Mouse (Mus musculus) limb, embryonic 14.5 days (tissue): Measurements from ENCODE around the gene 4930452B06Rik. TPM values are rescaled to one million over a fixed set of nuclear protein-coding genes. Genes with fewer than 3 reads are reported as not detected.

Source experiments
- ATAC-seq: fragments of 200-750 bp; cut with Nextera tagmentation; 2 replicates; pipeline ENCODE4 v1.8.0; 2017; ENCODE audit warnings: low read depth, moderate number of reproducible peaks, moderate TSS enrichment; ENCODE audit not compliant: low FRiP score
- DNase-seq: peaks from one replicate; pipeline ENCODE4 v3.0.0-alpha.2; 2015; ENCODE audit warnings: low spot score
- H3K27ac ChIP-seq: fragments of 300-500 bp; sonication (generic); replicated peaks from 2 replicates; pipeline ENCODE4 v1.5.1; 2014; ENCODE audit warnings: low read depth, mild to moderate bottlenecking, low read length, moderate library complexity, mixed read lengths
- H3K27me3 ChIP-seq: fragments of 300-500 bp; sonication (generic); 2 replicates; pipeline ENCODE4 v1.6.1; 2014; ENCODE audit warnings: low read length, mixed read lengths; ENCODE audit not compliant: control insufficient read depth, insufficient read depth
- H3K36me3 ChIP-seq: fragments of 300-500 bp; sonication (generic); 2 replicates; pipeline ENCODE4 v1.6.1; 2014; ENCODE audit warnings: mild to moderate bottlenecking, low read length, moderate library complexity, mixed read lengths; ENCODE audit not compliant: control insufficient read depth, insufficient read depth
- H3K4me1 ChIP-seq: fragments of 300-500 bp; sonication (generic); 2 replicates; pipeline ENCODE4 v1.6.1; 2014; ENCODE audit warnings: antibody characterized with exemption, low read length, mixed read lengths; ENCODE audit not compliant: control insufficient read depth, insufficient read depth
- H3K4me2 ChIP-seq: fragments of 300-500 bp; sonication (generic); replicated peaks from 2 replicates; pipeline ENCODE4 v1.6.1; 2014; ENCODE audit warnings: low read depth, mild to moderate bottlenecking, low read length, moderate library complexity; ENCODE audit not compliant: severe bottlenecking
- H3K4me3 ChIP-seq: fragments of 300-500 bp; sonication (generic); replicated peaks from 2 replicates; pipeline ENCODE4 v1.5.1; 2014; ENCODE audit warnings: low read length
- H3K9ac ChIP-seq: fragments of 300-500 bp; sonication (generic); 2 replicates; pipeline ENCODE4 v1.6.1; 2014; ENCODE audit warnings: mild to moderate bottlenecking, low read depth, low read length, moderate library complexity; ENCODE audit not compliant: severe bottlenecking
- H3K9me3 ChIP-seq: fragments of 300-500 bp; sonication (generic); 2 replicates; pipeline ENCODE4 v1.6.1; 2016; ENCODE audit warnings: low read length; ENCODE audit not compliant: control insufficient read depth
- POLR2A ChIP-seq: fragments of 200-500 bp; IDR thresholded peaks from 2 replicates; pipeline ENCODE4 v1.8.0; 2012; ENCODE audit warnings: inconsistent platforms, mild to moderate bottlenecking, moderate library complexity, borderline replicate concordance; ENCODE audit not compliant: insufficient read depth, insufficient read length; ENCODE audit errors: extremely low read depth
- WGBS: fragments of 180-500 bp; shearing (Covaris S2); extraction: QIAGEN DNeasy Blood & Tissue Kit; methylation state at CpG from one replicate; pipeline ENCODE4 v1.1.7; 2014; 5-methylcytosine and 5-hydroxymethylcytosine counted together
- polyA plus RNA-seq, 2 experiments: library from polyadenylated mRNA; depleted of rRNA in 1 of 2; stranded (reverse) in 1 of 2; unstranded in 1 of 2; fragments of >200 nt; fragmentation: Nextera tagmentation in 1 of 2; extraction: Ambion mirVana in 1 of 2; gene quantifications; 2 replicates each; pipeline versions ENCODE4 v1.2.1 to v1.2.3; 2012 to 2014

4930452B06Rik gene
- polyA plus RNA-seq, 2 experiments: 2.7 to 5.0 TPM

DNA sequence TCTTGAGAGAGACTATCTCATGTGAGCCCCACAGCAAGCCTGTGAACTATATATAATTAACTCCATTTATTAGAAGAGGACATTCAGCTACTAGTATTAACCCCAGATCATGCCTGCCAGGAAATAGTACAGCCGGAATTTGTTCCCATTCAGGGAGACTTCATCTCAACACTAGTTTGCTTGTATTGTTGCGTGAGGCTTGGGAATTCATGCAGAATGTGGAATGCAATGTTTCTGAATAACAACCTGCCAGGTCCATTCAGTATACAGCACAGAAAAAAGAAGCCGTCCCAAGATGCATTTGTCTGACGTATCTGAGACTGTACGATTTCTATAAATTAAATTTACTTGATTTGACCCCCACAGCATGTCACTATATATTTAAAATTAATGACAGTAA is 190.2 kb downstream of the 4930452B06Rik start:
- Histone ChIP-seq H3K9me3 (0 out of 2 replicates have a peak, but pooled peaks cover 5% of the 10 kb centered on the region), H3K27ac (no peak overlapping the region), H3K36me3 (no peaks in the 10 kb centered on the region), H3K27me3 (no peaks in the 10 kb centered on the region), H3K4me1 (peaks cover 5% of the 10 kb centered on the region; the same call in 1 of the 2 replicates), H3K4me2 (no peak overlapping the region), H3K4me3 (no peak overlapping the region), H3K9ac (no peak overlapping the region)
- ATAC-seq: no peak
- 73% methylated on average over 5 of the region's 5 CpGs for WGBS
- TF ChIP-seq POLR2A: no peak
- no peak for DNase-seq

DNA sequence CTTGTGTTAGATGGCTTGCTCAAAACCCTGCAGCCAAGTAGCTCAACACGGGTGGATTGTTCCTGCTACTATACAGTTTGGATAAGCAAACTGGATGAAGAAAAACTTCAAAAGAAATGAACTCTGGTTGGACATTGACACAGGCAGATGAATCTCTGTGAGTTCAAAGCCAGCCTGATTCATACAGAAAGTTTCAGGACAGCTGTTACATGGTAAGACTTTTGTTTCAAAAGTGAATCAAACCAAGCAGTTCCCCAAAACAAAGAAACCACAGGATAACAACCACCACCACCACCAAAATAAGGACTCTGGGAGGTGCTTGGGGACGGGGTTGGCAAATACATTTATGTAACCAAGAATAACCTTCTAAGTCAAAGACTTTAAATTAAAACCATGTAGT is 193.2 kb downstream of the 4930452B06Rik start:
- H3K27me3 ChIP-seq: no peaks in the 10 kb centered on the region
- no peak for DNase-seq
- no peak overlapping the region for H3K4me2 ChIP-seq
- ATAC-seq: no peak
- no peak overlapping the region for H3K4me3 ChIP-seq
- no peak overlapping the region for H3K9ac ChIP-seq
- 64% methylated on average over 2 of the region's 2 CpGs for WGBS
- no peaks in the 10 kb centered on the region for H3K9me3 ChIP-seq
- H3K4me1 ChIP-seq: peaks cover 5% of the 10 kb centered on the region; the same call in 1 of the 2 replicates
- no peak for TF ChIP-seq POLR2A
- no peak overlapping the region for H3K27ac ChIP-seq
- H3K36me3 ChIP-seq: no peaks in the 10 kb centered on the region

DNA sequence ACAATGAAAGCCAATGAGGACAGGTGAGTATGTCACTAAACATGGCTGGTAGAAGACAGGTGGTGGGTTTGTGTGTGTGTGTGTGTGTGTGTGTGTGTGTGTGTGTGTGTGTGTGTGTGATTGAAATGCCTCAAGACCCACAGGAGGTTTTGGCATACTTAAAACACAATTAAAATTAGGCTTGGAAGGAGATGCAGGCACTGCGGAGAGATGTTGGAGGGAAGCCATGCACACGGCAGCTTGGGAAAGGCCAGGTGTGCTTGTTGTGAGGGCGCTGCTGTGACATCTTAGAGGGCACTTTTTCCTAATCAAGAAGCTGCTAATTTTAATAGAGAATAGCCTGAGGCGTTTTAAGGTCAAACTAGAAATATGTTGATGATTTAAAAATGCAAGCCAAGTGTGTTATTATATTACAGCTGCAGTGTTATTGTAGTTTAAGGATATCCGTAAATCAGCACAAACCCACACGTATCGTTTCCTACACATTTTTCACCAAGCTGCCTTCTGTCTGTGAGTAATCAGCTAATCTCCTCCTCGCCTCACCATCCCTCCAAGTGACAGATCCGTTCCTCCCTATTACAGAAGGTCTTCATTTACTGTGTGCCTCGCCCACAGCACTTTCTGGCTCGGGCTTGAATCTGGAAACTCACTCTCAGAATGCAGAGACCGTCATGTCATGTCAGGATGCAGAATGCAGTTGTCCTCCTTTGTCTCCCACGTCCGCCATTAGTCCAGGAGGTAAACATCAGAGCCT is 201.5 kb downstream of the 4930452B06Rik start:
- no peak overlapping the region for H3K27ac ChIP-seq
- no peak overlapping the region for H3K4me2 ChIP-seq
- DNase-seq (no peak), ATAC-seq (no peak)
- H3K36me3 ChIP-seq: no peaks in the 10 kb centered on the region
- no peaks in the 10 kb centered on the region for H3K9me3 ChIP-seq
- H3K4me3 ChIP-seq: no peak overlapping the region
- 39% methylated on average over 14 of the region's 14 CpGs for WGBS
- H3K27me3 ChIP-seq: no peaks in the 10 kb centered on the region
- peaks cover 3% of the 10 kb centered on the region; the same call in 1 of the 2 replicates for H3K4me1 ChIP-seq
- TF ChIP-seq POLR2A: no peak
- no peak overlapping the region for H3K9ac ChIP-seq

DNA sequence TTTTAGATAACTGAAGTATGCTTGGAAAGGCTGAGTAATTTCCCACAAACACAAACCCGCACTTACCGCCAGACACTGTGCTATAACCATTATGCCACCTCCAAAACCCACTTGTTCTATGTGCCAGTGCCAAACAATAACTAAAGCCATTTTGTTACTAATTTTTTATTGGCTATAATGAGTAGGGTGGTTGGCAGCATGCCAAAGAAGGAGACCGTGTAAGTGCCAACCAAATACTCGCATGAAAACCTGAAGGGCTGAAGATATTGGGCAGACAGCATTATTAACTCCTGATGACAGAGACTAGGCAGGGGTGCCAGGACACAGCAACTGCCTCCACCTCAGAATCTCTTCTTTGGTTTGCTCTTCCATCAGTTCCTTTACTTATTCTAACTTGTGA is 203.1 kb downstream of the 4930452B06Rik start:
- WGBS: 44% methylated on average over 4 of the region's 4 CpGs
- no peaks in the 10 kb centered on the region for H3K27me3 ChIP-seq
- ATAC-seq: no peak
- H3K36me3 ChIP-seq: no peaks in the 10 kb centered on the region
- H3K4me3 ChIP-seq: no peak overlapping the region
- H3K4me1 ChIP-seq: peaks cover 3% of the 10 kb centered on the region; the same call in 1 of the 2 replicates
- no peak overlapping the region for H3K27ac ChIP-seq
- H3K4me2 ChIP-seq: no peak overlapping the region
- no peak overlapping the region for H3K9ac ChIP-seq
- no peak for DNase-seq
- H3K9me3 ChIP-seq: no peaks in the 10 kb centered on the region
- TF ChIP-seq POLR2A: no peak

DNA sequence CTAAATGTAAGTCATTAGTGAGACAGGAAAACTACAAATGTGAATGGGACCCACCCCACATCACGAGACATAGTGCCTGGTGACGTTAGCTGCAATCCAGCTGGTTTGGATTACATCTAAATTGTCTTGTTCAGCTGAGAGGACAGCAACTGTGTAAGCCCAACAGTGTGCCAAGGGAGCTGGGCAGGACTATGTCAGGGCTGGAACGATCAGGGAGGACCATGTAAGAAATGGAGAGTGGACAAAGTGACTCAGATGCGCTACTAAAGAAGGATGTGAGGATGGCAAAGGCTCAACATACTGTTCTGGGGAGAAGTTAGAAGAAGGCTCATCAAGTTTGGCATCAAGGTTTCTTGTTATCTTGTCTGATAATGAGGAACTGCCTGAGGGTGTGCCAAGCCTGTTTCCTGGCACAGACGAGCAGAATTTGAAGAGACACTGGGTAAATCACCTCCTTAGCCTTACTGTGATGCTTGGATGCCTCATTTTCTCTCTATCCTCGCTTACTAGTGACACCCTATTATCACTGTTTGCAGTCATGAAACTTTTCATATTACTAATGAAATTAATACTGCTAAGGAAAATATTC is 203.6 kb downstream of the 4930452B06Rik start:
- TF ChIP-seq POLR2A: no peak
- DNase-seq: no peak
- no peaks in the 10 kb centered on the region for H3K27me3 ChIP-seq
- H3K4me1 ChIP-seq: peaks cover 3% of the 10 kb centered on the region; the same call in 1 of the 2 replicates
- 65% methylated on average over 6 of the region's 6 CpGs for WGBS
- no peak overlapping the region for H3K4me2 ChIP-seq
- H3K36me3 ChIP-seq: no peaks in the 10 kb centered on the region
- no peak overlapping the region for H3K9ac ChIP-seq
- ATAC-seq: no peak
- H3K4me3 ChIP-seq: no peak overlapping the region
- no peak overlapping the region for H3K27ac ChIP-seq
- no peaks in the 10 kb centered on the region for H3K9me3 ChIP-seq
